Mouse (Mus musculus): ENCODE measurements around the gene Cacng2. TPM values are rescaled to one million over a fixed set of nuclear protein-coding genes. Genes with fewer than 3 reads are reported as not detected.
A peak's percentile ranks its signal among the peaks of the same experiment; 100 is the strongest.

Cacng2 gene
- total and polyA plus RNA-seq, 2 experiments from 2014 or later: not detected

DNA sequence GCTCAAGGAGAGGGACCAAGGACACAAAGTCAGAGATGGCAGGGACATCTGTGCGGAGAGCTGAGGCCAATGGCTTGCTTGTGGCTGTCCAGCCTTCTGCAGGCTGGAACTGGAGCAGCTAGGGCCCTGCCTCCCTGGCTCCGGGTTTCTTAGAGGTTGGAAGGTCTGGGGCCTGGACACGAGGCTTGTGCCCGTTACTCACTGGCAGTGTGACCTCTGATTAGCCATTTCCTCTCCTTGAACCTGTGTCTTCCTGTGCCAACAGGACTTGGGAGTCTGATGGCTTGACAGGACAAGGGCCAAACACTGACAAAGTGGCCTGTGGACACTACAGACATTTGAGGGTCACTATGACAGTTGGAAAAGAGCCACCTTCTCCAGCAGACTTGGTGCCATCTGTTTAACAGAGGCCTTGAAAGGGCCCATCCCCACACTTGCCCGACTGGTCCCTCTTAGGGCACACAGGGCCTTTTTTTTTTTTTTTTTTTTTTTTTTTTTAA, 138.6 kb downstream of the Cacng2 start:
- DNase-seq (ENCODE audit: low spot score) (no peak), ATAC-seq (ENCODE audit: insufficient read depth, low read depth) (no peak)
- Histone ChIP-seq H3K27ac (ENCODE audit: low read depth) (no peak overlapping the region), H3K4me2 (ENCODE audit: low read depth, low read length) (no peak overlapping the region), H3K4me3 (ENCODE audit: low read depth, low read length) (no peak overlapping the region), H3K9me3 (replicated peaks; ENCODE audit: control insufficient read depth, low read length) (no peaks in the 10 kb centered on the region), H3K9ac (replicated peaks; ENCODE audit: low read depth, low read length) (no peak overlapping the region), H3K4me1 (ENCODE audit: control insufficient read depth, insufficient read depth) (no peaks in the 10 kb centered on the region), H3K36me3 (replicated peaks; ENCODE audit: control insufficient read depth, insufficient read depth, low read length) (no peaks in the 10 kb centered on the region), H3K27me3 (ENCODE audit: control insufficient read depth, insufficient read depth, low read length) (peaks cover 9% of the 10 kb centered on the region; the same call in 1 of the 2 replicates)
- 50% methylated on average over 5 of the region's 5 CpGs for WGBS
- TF ChIP-seq EP300 (IDR thresholded peaks at IDR 0.05; ENCODE audit: low read depth): no peak
- no peak for TF ChIP-seq CTCF (IDR thresholded peaks at IDR 0.05; ENCODE audit: low read depth)

DNA sequence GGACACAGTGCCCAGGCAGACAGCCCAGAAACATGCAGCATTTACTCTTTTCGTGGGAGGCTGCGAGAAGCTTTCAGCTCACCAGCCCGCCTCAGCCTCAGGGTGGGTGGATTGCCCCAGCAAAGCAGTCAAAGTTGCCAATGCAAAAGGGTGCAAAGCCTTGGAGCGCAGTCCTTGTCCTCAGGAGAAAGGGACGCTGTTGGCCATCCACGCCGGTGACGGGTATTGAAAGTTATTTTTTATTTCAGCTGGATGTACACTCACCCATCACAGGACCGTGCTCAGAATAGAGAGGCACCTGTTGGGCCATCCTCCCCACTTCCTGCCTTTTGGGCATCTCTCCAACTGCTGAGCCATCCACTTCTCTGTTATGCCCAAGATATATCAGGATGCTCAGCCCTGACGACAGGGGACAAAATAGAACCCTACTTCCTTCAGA, 140.4 kb downstream of the Cacng2 start:
- no peaks in the 10 kb centered on the region for H3K9me3 ChIP-seq (replicated peaks; ENCODE audit: control insufficient read depth, low read length)
- H3K36me3 ChIP-seq (replicated peaks; ENCODE audit: control insufficient read depth, insufficient read depth, low read length): no peaks in the 10 kb centered on the region
- no peaks in the 10 kb centered on the region for H3K4me1 ChIP-seq (ENCODE audit: control insufficient read depth, insufficient read depth)
- no peak overlapping the region for H3K27ac ChIP-seq (ENCODE audit: low read depth)
- no peak overlapping the region for H3K9ac ChIP-seq (replicated peaks; ENCODE audit: low read depth, low read length)
- H3K4me3 ChIP-seq (ENCODE audit: low read depth, low read length): no peak overlapping the region
- WGBS: 80% methylated on average over 10 of the region's 10 CpGs
- TF ChIP-seq CTCF (IDR thresholded peaks at IDR 0.05; ENCODE audit: low read depth) (no peak), EP300 (IDR thresholded peaks at IDR 0.05; ENCODE audit: low read depth) (no peak)
- ATAC-seq (ENCODE audit: insufficient read depth, low read depth) (no peak), DNase-seq (ENCODE audit: low spot score) (no peak)
- peaks cover 9% of the 10 kb centered on the region; the same call in 1 of the 2 replicates for H3K27me3 ChIP-seq (ENCODE audit: control insufficient read depth, insufficient read depth, low read length)
- no peak overlapping the region for H3K4me2 ChIP-seq (ENCODE audit: low read depth, low read length)

DNA sequence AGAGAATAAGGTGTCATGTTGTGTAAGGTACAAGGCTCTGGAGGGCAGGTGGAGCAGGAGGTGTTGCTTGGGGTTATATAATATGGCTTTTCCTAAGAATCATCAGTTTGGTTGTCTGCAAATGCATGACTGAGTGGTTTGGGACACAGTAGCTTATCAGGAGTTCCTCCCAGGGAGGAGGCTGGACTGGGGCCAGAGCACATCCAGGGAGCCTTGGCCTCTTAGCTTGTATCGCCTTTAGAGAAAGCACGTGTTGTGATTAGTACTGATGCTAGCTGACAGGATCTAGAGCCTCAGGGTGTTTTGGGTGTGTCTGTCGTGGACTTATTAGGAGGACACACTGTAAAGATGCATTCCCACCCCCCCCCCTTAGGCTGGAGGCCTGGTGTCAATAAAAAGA, 142.2 kb downstream of the Cacng2 start:
- Histone ChIP-seq H3K9me3 (replicated peaks; ENCODE audit: control insufficient read depth, low read length) (no peaks in the 10 kb centered on the region), H3K9ac (replicated peaks; ENCODE audit: low read depth, low read length) (no peak overlapping the region), H3K27ac (ENCODE audit: low read depth) (no peak overlapping the region), H3K36me3 (replicated peaks; ENCODE audit: control insufficient read depth, insufficient read depth, low read length) (no peaks in the 10 kb centered on the region), H3K27me3 (ENCODE audit: control insufficient read depth, insufficient read depth, low read length) (peaks cover 7% of the 10 kb centered on the region; the same call in 1 of the 2 replicates), H3K4me2 (ENCODE audit: low read depth, low read length) (no peak overlapping the region), H3K4me3 (ENCODE audit: low read depth, low read length) (no peak overlapping the region), H3K4me1 (ENCODE audit: control insufficient read depth, insufficient read depth) (no peaks in the 10 kb centered on the region)
- 24% methylated on average over 3 of the region's 3 CpGs for WGBS
- TF ChIP-seq CTCF (IDR thresholded peaks at IDR 0.05; ENCODE audit: low read depth) (no peak), EP300 (IDR thresholded peaks at IDR 0.05; ENCODE audit: low read depth) (no peak)
- no peak for ATAC-seq (ENCODE audit: insufficient read depth, low read depth)
- no peak for DNase-seq (ENCODE audit: low spot score)

DNA sequence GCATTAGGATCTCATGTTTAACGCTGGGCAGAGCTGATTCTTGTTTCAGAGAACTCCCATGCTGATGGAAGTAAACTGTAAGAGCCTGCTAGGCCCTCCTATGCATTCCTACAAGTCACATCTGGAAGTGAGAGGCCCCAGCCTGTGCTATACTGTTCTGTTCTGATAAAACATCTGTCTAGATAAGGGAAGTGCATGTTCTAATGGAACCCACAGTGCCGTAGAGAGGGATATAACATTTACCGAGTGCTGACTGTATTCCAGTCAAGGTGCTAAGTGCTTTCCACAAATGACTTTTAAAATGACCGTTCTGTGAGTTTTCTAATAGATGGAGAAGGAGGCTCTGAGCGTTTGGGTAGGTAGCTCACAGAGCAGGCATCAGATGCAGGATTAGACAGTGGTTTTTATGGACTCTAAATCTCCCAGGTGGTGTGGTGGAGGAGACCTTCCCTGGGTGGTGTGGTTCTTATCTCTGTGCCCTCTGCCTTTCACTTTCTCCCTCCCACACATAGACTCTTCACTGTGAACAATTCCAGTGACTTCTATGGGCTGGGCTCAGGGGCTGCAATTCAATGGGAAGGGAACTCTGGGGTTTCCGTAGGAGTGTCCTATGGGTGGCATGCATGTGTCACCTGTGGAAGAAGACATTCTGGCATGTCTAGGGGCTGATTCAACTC, 145.5 kb downstream of the Cacng2 start:
- Histone ChIP-seq H3K9ac (replicated peaks; ENCODE audit: low read depth, low read length) (no peak overlapping the region), H3K36me3 (replicated peaks; ENCODE audit: control insufficient read depth, insufficient read depth, low read length) (no peaks in the 10 kb centered on the region), H3K27ac (ENCODE audit: low read depth) (no peak overlapping the region), H3K4me1 (ENCODE audit: control insufficient read depth, insufficient read depth) (peaks cover 11% of the 10 kb centered on the region; the same call in 1 of the 2 replicates), H3K9me3 (replicated peaks; ENCODE audit: control insufficient read depth, low read length) (no peaks in the 10 kb centered on the region), H3K4me2 (ENCODE audit: low read depth, low read length) (no peak overlapping the region), H3K4me3 (ENCODE audit: low read depth, low read length) (no peak overlapping the region), H3K27me3 (ENCODE audit: control insufficient read depth, insufficient read depth, low read length) (no peaks in the 10 kb centered on the region)
- TF ChIP-seq EP300 (IDR thresholded peaks at IDR 0.05; ENCODE audit: low read depth) (no peak), CTCF (IDR thresholded peaks at IDR 0.05; ENCODE audit: low read depth) (no peak)
- no peak for DNase-seq (ENCODE audit: low spot score)
- no peak for ATAC-seq (ENCODE audit: insufficient read depth, low read depth)
- WGBS: 55% methylated on average over 6 of the region's 6 CpGs

DNA sequence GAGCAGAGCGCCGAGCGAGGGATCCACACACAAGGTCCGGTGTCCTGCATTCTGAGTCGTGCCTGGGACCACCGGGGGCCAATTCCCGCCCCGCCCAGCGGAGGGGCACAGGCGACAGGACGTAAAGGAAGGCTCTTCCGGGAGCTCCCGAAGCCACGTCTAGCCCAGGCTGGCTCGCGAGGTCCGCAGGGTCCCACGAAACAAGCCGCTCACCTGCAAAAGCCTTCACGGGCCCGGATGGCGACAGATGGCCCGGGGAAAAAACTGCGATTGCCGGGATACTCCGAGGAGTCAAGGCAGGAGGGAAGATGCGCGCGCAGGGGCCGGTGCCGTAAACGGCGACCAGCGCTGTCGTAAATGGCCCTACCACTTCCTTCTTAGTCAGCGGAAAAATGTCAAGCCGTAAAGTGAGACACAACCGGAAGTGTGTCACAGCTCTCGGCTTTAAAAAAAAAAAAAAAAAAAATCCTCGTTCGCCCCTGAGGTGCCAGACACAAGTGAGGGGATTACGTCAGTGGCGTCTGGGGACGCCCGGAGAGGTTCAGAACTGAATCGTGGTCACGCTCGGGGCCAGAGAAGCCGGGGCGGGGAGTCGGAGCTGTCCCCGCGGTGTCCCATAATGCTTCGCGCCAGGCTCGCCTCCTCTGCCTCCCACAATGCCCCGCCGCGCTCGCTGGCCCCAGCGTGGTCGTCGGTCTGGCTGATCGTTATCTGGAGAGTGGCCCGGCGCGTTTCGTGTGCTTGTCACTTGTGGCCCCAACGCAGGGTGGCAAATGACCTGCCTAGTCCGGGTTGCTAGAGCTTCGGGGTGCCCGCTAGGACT, 149.1 kb downstream of the Cacng2 start, which contains the start of gene Eif3d:
Gene Eif3d (minus strand): TSS at position 344 of the 823 bp plus-strand sequence.
- Histone ChIP-seq H3K4me2 (ENCODE audit: low read depth, low read length) (peak within 1 kb of the TSS; percentile 92), H3K4me1 (ENCODE audit: control insufficient read depth, insufficient read depth) (peaks cover 15% of the 10 kb centered on the region; the same call in 1 of the 2 replicates), H3K4me3 (ENCODE audit: low read depth, low read length) (peak within 1 kb of the TSS; percentile 87), H3K9me3 (replicated peaks; ENCODE audit: control insufficient read depth, low read length) (no peaks in the 10 kb centered on the region), H3K27me3 (ENCODE audit: control insufficient read depth, insufficient read depth, low read length) (no peaks in the 10 kb centered on the region), H3K27ac (ENCODE audit: low read depth) (peak within 1 kb of the TSS; percentile 99), H3K36me3 (replicated peaks; ENCODE audit: control insufficient read depth, insufficient read depth, low read length) (peaks cover 30% of the 10 kb centered on the region), H3K9ac (replicated peaks; ENCODE audit: low read depth, low read length) (peak within 1 kb of the TSS; percentile 96)
- peak; percentile 97 for DNase-seq (ENCODE audit: low spot score)
- WGBS: under 1% methylated on average over 72 of the region's 72 CpGs
- TF ChIP-seq EP300 (IDR thresholded peaks at IDR 0.05; ENCODE audit: low read depth): peak; percentile 78
- no peak for TF ChIP-seq CTCF (IDR thresholded peaks at IDR 0.05; ENCODE audit: low read depth)
- peak; percentile 88 for ATAC-seq (ENCODE audit: insufficient read depth, low read depth)
